Mouse (Mus musculus): ENCODE measurements around the gene Sez6l2. TPM values are rescaled to one million over a fixed set of nuclear protein-coding genes. Genes with fewer than 3 reads are reported as not detected.

Sez6l2 gene
- polyA plus RNA-seq, 1 experiment from 2014 or later, result 0.72 TPM

Other genes starting within 250 kb of the Sez6l2 start
- gene Coro1a, start 242.8 kb upstream of the Sez6l2 start, polyA plus RNA-seq (2016; fragmentation: Nextera tagmentation; extraction: Ambion mirVana), result 33.6 and 40.3 TPM in 2 replicates
- 54.4 and 55.7 TPM in 2 replicates for gene Mapk3, start 191.0 kb upstream of the Sez6l2 start, polyA plus RNA-seq (2016; fragmentation: Nextera tagmentation; extraction: Ambion mirVana)
- gene Gdpd3, start 184.2 kb upstream of the Sez6l2 start, polyA plus RNA-seq (2016; fragmentation: Nextera tagmentation; extraction: Ambion mirVana), result 0.77 and 0.98 TPM in 2 replicates
- gene Ypel3, start 173.6 kb upstream of the Sez6l2 start, polyA plus RNA-seq (2016; fragmentation: Nextera tagmentation; extraction: Ambion mirVana), result 28.9 and 35.0 TPM in 2 replicates
- 0.32 and 0.61 TPM in 2 replicates for gene Tbx6, start 169.1 kb upstream of the Sez6l2 start, polyA plus RNA-seq (2016; fragmentation: Nextera tagmentation; extraction: Ambion mirVana)
- 413 and 423 TPM in 2 replicates for gene Ppp4c, start 158.1 kb upstream of the Sez6l2 start, polyA plus RNA-seq (2016; fragmentation: Nextera tagmentation; extraction: Ambion mirVana)
- gene Fam57b, start 152.9 kb upstream of the Sez6l2 start, polyA plus RNA-seq (2016; fragmentation: Nextera tagmentation; extraction: Ambion mirVana), result 2.6 and 2.9 TPM in 2 replicates
- not detected in 2 replicates for gene 4930451I11Rik, start 118.9 kb upstream of the Sez6l2 start, polyA plus RNA-seq (2016; fragmentation: Nextera tagmentation; extraction: Ambion mirVana)
- 9.8 and 10.1 TPM in 2 replicates for gene Doc2a, start 103.1 kb upstream of the Sez6l2 start, polyA plus RNA-seq (2016; fragmentation: Nextera tagmentation; extraction: Ambion mirVana)
- gene Hirip3, start 88.6 kb upstream of the Sez6l2 start, polyA plus RNA-seq (2016; fragmentation: Nextera tagmentation; extraction: Ambion mirVana), result 57.4 and 65.2 TPM in 2 replicates
- 110 and 117 TPM in 2 replicates for gene Ino80e, start 88.2 kb upstream of the Sez6l2 start, polyA plus RNA-seq (2016; fragmentation: Nextera tagmentation; extraction: Ambion mirVana)
- 54.0 and 54.1 TPM in 2 replicates for gene Taok2, start 65.9 kb upstream of the Sez6l2 start, polyA plus RNA-seq (2016; fragmentation: Nextera tagmentation; extraction: Ambion mirVana)
- gene Tmem219, start 27.6 kb upstream of the Sez6l2 start, polyA plus RNA-seq (2016; fragmentation: Nextera tagmentation; extraction: Ambion mirVana), result 22.2 and 24.9 TPM in 2 replicates
- gene Kctd13, start 21.7 kb upstream of the Sez6l2 start, polyA plus RNA-seq (2016; fragmentation: Nextera tagmentation; extraction: Ambion mirVana), result 17.5 and 18.0 TPM in 2 replicates
- 0.21 TPM in 1 of 2 replicates, not detected in the other for gene Asphd1, start 981 bp upstream of the Sez6l2 start, polyA plus RNA-seq (2016; fragmentation: Nextera tagmentation; extraction: Ambion mirVana)
- 84.6 and 85.7 TPM in 2 replicates for gene Cdipt, start 25.4 kb downstream of the Sez6l2 start, polyA plus RNA-seq (2016; fragmentation: Nextera tagmentation; extraction: Ambion mirVana)
- 0.72 and 1.0 TPM in 2 replicates for gene Cdiptos, start 25.5 kb downstream of the Sez6l2 start, polyA plus RNA-seq (2016; fragmentation: Nextera tagmentation; extraction: Ambion mirVana)
- gene Mvp, start 64.1 kb downstream of the Sez6l2 start, polyA plus RNA-seq (2016; fragmentation: Nextera tagmentation; extraction: Ambion mirVana), result 3.3 TPM in 2 replicates
- gene Pagr1b, start 65.9 kb downstream of the Sez6l2 start, polyA plus RNA-seq (2016; fragmentation: Nextera tagmentation; extraction: Ambion mirVana), result not detected in 2 replicates
- 92.7 and 121 TPM in 2 replicates for gene Pagr1a, start 66.8 kb downstream of the Sez6l2 start, polyA plus RNA-seq (2016; fragmentation: Nextera tagmentation; extraction: Ambion mirVana)
- 32.6 and 46.7 TPM in 2 replicates for gene Gm42742, start 70.5 kb downstream of the Sez6l2 start, polyA plus RNA-seq (2016; fragmentation: Nextera tagmentation; extraction: Ambion mirVana)
- 3.5 and 4.0 TPM in 2 replicates for gene Prrt2, start 70.6 kb downstream of the Sez6l2 start, polyA plus RNA-seq (2016; fragmentation: Nextera tagmentation; extraction: Ambion mirVana)
- 60.2 and 65.7 TPM in 2 replicates for gene Maz, start 76.5 kb downstream of the Sez6l2 start, polyA plus RNA-seq (2016; fragmentation: Nextera tagmentation; extraction: Ambion mirVana)
- 223 and 226 TPM in 2 replicates for gene Kif22, start 91.9 kb downstream of the Sez6l2 start, polyA plus RNA-seq (2016; fragmentation: Nextera tagmentation; extraction: Ambion mirVana)
- not detected in 2 replicates for gene Zg16, start 136.8 kb downstream of the Sez6l2 start, polyA plus RNA-seq (2016; fragmentation: Nextera tagmentation; extraction: Ambion mirVana)
- gene AI467606, start 140.8 kb downstream of the Sez6l2 start, polyA plus RNA-seq (2016; fragmentation: Nextera tagmentation; extraction: Ambion mirVana), result 0.74 TPM in 2 replicates
- 11.3 and 12.3 TPM in 2 replicates for gene Qprt, start 171.7 kb downstream of the Sez6l2 start, polyA plus RNA-seq (2016; fragmentation: Nextera tagmentation; extraction: Ambion mirVana)
- gene Spn, start 187.3 kb downstream of the Sez6l2 start, polyA plus RNA-seq (2016; fragmentation: Nextera tagmentation; extraction: Ambion mirVana), result 0.07 and 0.10 TPM in 2 replicates
- gene Cd2bp2, start 245.5 kb downstream of the Sez6l2 start, polyA plus RNA-seq (2016; fragmentation: Nextera tagmentation; extraction: Ambion mirVana), result 111 and 114 TPM in 2 replicates

Measured in forebrain, embryonic 10.5 days (tissue).